Mouse (Mus musculus): ENCODE results near the gene Gpx4. TPM values are rescaled to one million over a fixed set of nuclear protein-coding genes. Genes with fewer than 3 reads are reported as not detected.
A peak's percentile ranks its signal among the peaks of the same experiment; 100 is the strongest.

Gpx4 gene
- total RNA-seq (2021): 100 to 1,000 TPM; 450 to 489 TPM

DNA sequence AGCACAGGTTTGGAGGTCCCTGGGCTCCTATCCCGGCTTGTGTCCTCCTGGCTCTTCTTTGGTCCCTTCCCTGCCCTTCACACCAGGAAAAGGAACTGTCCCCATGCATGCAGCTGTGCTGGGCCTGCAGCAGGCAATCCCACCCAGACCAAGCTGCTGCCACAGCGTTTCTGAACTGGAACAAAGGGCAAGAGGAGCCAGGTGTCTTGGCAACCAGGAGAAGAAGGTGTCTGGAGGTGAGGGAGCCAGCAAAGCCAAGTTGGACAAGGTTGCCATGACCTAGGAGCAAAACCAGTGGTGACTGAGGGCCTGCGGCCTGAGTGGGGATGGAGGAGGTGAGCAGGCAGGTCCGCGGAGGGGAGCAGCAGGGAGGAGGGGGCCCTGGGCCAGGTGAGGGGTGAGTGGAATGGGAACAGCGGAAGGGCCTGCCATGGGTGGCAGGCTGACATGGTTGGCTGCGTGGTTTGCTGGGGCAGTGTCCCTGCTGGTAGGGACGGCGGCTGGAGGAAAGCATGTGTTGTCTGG lies at the start of gene Gpx4:
Gene Gpx4, plus strand, starts transcription at position 126 of the 525 bp plus-strand sequence.
- DNase-seq: no peak

DNA sequence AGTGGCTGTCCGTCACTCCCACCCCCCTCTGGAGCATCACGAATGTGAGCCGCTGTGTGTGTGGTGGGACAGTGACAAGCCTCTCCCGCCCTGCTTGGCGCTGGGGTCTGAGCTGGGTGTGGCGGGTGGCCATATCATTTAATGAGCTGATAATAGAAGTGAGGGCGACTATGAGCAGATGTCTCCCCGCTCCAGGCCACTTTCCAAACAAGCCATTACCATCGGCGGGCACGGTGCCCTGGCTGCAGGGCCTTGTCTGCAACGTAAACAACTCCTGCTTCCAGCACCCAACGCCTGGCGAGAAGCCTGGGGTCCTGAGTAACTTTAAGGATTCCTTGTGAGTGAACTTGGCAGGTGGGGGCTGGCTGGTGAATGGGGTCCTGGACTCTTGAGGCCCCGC lies 49.1 kb upstream of the Gpx4 start:
- DNase-seq: peak; percentile 78

DNA sequence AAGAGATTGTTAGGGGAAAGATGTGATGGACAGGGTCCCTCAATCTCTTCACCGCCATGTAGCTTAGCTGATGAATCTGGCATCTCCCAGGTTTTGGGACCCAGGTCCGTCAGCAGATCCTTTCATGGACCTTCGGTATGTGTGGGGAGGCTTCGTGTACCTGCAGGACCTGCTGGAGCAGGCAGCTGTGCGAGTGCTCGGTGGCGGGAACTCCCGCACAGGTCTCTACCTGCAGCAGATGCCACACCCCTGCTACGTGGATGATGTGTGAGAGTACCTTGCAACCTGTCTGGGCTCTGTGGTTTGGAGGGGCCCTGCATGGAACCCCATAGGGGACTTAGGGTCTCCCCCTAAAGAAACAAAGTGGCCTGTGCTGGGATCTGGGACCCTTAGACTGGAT lies 45.0 kb upstream of the Gpx4 start:
- no peak for DNase-seq

DNA sequence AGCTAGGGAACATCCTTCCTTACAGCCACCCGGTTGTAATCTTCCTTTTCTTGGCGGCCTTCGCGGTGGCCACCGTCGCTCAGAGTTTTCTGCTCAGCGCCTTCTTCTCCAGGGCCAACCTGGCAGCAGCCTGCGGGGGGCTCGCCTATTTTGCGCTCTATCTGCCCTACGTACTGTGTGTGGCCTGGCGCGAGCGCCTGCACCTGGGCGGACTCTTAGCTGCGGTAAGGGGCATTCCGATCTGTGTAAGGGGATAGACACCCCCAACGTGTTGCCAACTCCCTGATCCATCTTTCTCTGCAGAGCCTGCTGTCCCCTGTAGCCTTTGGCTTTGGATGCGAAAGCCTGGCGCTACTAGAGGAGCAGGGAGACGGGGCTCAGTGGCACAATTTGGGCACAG lies 44.1 kb upstream of the Gpx4 start:
- no peak for DNase-seq

DNA sequence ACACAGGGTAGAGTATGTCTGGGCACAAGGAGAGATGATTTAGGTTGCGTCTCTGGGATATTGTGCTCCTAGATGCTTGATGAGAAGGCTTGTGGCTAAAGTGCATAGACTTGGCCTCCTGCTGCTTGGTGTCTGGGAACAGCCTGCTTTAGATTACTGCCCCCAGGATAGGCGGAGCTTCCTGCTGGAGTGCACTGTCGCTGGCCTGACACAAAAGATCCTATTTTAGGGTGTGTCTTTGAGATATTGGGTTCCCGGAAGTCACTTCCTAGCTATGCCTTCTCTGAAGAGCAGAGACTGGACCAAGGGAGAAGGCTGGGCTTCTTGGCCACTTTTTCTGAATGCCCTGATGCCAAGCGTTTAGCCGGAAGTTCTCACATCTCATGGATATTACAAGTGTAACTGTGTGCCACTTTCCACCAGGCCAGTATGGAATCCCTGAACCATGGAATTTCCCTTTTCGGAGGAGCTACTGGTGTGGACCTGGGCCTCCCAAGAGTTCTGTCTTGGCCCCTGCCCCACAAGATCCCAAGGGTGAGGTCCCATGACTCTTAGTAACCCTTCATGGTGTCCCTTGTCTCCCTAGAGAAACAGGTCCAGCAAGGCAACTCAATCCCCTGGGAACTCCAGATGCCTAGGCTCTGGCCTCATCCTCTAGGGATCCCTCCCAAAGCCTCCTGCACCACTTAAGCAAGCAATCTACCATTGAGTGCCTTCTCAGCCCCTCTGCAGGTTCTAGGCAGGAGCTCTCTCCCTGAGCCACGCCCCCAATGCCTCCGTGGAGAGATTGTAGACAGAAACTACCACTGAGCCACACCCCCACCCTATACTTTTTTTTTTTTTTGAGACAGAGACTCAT lies 43.4 kb upstream of the Gpx4 start:
- DNase-seq: no peak

DNA sequence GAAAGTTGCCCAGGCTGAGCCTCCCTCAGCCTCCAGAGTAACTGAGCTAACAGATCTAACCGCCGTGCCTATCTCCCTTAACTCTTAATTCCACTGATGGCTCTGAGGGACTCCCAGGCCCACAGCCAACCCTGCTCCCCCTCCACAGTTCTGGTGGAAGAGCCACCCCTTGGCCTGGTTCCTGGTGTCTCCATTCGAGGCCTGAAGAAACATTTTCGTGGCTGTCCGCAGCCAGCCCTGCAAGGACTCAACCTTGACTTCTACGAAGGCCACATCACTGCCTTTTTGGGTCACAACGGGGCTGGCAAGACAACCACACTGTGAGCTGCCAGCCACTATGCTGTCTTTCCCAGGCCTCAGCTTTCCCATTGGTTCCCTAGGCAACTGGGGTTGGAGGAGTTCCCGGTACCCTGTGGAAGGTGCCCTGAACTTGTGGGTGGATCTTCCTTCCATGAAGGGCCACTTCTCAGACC lies 42.7 kb upstream of the Gpx4 start:
- no peak for DNase-seq

DNA sequence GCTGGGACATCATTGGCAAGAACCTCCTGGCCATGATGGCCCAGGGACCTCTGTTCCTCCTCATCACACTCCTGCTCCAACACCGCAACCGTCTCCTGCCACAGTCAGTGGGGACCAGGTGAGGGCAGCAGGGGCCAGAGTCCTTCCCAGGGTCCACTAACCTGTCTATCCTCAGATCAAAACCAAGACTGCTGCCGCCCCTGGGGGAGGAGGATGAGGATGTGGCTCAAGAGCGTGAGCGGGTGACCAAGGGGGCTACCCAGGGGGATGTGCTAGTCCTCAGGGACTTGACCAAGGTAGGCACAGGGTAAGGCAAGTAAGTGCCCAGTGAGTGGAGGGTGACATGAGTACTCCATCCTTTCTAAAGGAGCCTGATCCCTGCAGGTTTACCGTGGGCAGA lies 35.2 kb upstream of the Gpx4 start:
- DNase-seq: no peak

DNA sequence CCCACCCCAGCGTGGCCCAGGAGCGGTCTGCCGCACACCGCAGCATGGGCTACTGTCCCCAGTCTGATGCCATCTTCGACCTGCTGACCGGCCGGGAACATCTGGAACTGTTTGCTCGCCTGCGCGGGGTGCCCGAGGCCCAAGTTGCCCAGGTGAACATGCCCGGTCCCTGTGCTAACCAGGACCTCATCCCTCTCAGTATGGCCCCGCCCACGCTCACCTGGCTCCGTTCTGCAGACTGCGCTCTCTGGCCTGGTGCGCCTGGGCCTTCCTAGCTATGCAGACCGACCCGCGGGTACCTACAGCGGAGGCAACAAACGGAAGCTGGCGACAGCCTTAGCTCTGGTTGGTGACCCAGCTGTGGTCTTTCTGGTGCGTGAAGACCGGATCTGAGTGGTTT lies 33.4 kb upstream of the Gpx4 start:
- DNase-seq: no peak

DNA sequence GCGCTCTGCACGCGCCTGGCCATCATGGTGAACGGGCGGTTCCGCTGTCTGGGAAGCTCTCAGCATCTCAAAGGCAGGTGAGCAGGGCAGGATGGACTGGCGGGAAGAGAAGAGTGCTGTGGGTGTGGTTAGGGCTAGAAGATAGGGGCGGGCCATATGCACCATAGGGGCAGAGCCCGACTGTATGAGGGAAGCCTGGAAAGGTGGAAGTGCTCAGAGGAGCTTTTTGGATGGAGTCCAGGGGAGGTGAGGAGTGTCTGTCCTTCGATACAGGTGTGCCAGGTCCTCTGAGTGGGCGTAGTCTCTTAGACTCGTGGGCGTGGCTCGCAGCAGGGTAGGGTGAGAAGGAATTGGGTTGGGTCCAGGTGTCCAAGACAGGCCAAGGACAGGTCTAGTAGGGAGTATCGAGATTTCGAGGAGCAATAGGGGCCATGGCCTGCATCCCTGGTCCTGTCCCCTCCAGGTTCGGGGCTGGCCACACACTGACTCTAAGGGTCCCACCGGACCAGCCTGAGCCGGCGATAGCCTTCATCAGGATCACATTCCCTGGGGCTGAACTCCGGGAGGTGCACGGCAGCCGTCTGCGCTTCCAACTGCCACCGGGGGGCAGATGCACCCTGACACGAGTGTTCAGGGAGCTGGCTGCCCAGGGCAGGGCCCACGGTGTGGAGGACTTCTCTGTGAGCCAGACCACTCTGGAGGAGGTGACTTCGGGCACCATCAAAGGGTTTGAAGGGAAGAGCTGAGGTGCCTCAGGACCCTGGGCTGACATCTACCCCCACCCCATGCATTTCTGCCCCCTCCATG lies 32.3 kb upstream of the Gpx4 start:
- DNase-seq: no peak

DNA sequence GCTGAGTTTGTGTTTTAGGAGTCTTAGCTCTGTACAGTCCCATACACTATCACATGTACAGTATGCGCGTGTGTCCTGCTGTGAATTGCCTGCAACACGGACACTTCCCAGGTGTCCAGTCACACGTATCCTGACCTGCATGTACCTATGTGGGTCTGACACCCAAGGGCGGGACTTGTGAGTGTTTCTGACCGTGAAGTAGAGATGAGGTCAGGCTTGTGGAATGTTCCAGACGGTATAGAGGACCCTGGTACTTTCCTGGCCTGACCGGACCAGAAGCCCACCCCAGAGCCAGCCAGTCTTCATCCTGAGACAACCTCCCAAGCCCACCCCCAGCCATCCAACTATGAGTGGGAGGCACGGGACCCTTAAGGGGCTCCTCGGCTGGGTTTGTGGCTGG lies 31.4 kb upstream of the Gpx4 start:
- no peak for DNase-seq

DNA sequence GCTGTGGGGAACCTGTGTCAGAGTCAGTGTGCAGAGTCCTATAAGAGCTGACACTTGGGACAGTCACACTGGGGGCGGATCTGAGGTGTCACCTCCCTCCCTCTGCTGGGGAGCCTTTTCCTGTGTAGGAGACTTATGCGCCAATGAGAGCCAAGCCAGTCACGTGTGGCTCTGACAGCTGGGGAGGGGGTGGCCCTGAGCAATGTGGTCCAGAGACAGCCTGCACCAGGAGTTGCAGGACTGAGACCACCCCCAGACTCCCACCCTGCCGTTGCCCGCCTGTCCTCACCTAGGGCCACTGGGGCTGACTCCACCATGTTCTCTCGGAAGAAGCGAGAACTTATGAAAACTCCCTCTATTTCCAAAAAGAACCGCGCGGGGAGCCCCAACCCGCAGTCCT lies 30.5 kb upstream of the Gpx4 start, which contains the start of gene Arhgap45:
Gene Arhgap45, plus strand, starts transcription at position 143 of the 400 bp plus-strand sequence.
- DNase-seq: no peak

DNA sequence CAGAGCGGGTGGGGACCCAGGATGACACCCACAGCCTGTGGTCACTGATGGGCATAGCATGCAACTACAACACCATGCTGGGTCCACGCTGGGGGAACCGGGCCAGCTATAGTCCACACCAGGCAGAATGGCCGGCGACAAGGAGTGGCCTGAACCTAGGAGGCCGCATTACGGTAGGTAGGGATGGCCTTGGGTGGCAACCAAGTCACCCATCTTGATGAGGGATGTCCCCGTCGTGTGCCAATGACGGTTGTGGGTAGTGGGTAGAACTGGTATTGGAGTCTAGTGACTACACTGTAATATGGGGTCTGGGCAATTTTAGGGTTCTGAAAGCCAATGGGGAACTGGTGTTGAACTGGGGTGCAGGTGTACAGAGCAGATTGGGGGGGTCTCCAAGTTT lies 30.0 kb upstream of the Gpx4 start:
- no peak for DNase-seq

DNA sequence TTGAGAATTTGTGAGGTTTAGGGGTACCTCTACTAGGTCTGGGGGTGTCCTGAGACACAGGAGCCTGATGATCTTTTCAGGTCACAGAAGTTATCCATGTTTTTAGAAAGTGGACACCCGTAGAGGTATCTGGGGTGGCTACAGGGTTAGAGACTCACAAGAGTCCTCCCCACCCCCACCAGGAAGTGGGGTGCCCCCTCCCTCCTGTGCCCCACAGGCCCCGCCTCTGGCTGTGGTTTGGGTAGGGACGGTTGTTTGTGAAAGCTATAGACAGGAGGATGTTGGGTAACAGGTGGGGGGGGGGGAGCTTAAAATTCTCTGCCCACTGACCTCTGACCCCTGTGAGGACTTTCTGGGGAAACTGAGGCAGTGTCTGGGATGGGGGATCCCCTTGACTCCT lies 29.6 kb upstream of the Gpx4 start:
- DNase-seq: no peak

DNA sequence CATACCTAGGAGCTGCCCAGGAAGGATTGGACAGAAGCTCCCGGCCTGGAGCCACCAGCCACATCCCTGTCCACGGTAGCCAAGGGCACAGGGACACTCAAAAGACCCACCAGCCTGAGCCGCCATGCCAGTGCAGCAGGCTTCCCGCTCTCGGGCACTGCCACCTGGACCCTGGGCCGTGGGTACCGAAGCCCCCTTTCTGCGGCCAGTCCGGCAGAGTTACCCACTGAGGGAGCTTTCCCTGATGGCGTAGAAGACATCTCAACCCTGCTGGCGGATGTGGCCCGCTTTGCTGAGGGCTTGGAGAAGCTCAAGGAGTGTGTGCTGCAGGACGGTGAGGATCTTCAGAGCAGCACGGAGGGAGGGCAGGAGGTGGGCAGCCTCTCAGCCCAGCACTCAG lies 29.2 kb upstream of the Gpx4 start:
- no peak for DNase-seq

DNA sequence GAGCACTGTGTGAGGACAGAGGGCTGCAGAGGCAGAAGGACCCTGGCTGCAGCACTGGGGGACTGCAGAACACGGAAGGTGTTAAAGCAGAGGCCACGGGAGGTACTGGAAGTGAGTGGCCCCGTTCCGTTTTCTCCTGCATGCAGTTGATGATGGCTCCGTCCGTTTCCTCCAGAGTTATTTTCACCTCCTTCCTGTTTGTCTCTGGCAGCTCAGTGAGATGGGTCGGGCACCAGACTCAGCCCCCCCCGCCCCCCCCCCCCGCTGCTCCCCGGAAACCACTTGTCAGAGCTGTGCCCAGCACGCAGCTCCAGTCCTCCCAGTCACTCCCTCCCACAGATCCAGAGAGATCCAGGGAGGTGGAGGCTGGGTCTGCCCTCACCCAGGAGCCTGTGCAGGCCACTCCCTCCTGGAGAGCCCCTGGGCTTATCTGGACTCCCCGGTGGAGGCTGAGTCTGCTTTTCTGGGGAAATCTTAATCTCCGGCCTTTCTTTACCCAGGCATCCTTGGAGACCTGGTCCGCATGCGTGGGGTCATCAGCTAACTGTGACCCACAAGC lies 28.1 kb upstream of the Gpx4 start:
- DNase-seq: peak; percentile 44

DNA sequence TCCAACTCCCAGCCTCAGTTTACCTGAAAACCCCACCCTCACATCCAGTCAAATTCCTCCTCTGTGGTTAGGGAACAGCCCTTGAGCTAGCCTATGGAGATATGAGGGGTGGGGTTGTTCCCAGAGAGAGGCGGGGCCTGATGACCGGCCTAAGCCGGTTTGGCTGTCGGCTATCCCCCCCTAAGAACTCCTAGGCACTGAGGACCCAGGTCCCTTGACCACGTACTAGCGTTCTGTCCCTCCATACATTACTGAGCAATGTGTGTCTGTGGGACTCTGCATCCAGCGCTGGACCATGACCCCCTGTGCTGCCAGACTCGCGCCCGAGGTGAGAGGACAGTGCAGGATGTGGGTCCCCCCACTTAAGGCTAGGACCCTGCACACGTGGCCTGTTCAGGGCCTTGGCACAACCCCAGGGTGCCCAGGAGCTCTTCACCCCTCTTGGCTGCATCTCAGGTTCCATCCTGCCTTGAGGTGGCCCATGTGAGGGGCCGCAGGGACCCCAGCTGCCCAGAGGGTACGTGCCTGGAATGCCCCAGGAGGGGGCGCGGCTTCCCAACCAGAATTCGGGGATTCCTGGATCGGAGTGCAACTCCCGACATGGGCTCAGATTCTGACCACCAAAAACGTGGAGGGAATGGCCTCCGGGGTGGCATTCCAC lies 27.4 kb upstream of the Gpx4 start:
- DNase-seq: no peak

DNA sequence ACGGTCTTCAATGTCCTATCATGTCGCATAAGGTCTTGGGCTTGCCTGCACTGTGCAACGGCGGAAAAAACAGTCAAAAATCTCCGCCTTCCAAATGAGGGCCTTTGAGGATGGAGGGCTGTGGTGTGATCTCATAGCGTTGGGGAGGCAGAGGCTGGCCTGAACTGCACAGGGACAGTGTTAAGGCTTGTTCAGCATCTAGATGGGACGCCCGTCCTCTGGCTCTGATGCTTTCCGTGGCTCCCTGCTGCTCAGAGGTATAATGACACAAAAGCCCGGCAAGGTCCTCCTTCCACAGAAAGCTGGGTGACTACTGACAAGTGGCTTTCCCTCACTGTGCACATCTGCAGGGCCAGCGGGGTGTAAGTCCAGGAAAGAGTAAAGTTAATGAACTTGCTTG lies 26.8 kb upstream of the Gpx4 start:
- DNase-seq: no peak

DNA sequence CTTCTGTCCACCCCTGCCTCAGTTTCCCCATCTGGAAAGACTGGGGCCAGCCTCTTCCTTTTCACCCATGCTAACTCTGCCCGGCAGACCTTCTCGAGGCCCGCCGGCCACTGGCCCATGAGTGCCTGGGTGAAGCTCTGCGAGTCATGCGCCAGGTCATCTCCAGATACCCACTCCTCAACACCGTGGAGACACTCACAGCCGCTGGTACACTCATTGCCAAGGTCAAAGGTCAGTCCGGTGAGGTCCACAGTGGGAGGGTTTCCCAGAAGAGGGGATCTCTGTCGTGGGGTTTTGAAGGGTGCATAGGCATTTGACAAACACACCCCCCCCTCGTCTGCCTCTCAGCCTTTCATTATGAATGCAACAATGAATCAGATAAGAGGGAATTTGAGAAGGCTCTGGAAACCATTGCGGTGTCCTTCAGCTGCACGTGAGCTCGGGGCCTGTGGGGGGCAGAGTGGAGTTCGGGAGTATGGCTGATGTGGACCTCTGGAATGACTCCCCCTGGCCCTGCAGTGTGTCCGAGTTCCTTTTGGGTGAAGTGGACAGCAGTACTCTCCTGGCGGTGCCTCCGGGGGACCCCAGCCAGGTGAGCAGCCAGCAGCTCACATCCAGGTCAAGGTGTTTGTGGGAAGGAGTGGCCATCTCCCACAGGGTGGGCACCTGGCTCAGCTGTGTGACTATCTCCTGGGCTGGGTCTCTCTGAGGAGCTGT lies 26.2 kb upstream of the Gpx4 start:
- DNase-seq: no peak

DNA sequence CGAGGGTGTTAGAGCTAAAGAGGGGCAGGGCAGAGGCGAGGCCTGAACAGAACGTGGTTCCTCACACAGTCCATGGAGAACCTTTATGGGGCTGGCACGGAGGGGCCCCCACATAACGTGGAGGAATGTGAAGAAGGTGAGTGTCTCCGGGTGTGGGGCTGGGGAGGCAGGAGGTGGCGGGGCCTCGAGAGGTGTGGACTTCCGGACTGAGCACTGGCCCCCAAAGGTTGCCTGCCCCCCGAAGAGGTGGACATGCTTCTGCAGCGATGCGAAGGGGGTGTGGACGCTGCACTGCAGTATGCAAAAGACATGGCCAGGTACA lies 25.7 kb upstream of the Gpx4 start:
- no peak for DNase-seq

DNA sequence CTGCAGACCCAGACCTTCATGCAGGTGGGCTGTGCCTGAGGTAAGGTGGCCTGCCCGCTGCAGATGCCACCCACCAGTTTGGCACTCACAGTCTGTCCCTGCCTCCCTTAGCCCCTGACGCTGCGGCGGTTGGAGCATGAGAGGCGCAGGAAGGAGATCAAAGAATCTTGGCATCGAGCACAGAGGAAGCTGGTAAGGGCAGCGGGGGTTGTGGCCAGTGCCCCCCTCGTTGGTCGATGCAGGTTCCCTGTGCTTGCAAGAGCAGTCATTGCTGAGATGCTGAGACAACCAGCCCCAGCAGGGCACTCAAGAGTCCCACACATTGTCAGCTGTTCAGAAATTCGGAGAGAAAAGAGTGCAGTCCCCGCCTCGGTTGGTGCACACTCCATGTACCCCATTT lies 24.8 kb upstream of the Gpx4 start:
- DNase-seq: no peak

DNA sequence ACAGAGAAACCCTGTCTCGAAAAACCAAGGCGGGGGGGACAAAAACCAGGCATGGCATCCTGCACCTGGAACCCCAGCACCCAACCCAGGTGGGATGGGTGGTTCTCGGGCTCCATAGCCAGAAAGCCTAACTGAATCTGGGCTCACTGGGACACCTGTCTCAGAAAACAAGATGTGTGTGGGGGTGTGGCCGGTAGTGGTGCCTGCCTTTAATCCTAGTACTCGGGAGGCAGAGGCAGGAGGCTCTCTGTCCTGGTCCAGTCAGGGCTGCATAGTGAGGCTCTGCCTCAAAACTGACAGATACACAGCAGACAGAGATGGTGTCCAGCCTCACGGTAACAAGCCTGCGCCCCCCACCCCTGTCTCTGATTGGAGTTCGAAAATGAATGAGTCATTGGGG lies 24.2 kb upstream of the Gpx4 start:
- no peak for DNase-seq

DNA sequence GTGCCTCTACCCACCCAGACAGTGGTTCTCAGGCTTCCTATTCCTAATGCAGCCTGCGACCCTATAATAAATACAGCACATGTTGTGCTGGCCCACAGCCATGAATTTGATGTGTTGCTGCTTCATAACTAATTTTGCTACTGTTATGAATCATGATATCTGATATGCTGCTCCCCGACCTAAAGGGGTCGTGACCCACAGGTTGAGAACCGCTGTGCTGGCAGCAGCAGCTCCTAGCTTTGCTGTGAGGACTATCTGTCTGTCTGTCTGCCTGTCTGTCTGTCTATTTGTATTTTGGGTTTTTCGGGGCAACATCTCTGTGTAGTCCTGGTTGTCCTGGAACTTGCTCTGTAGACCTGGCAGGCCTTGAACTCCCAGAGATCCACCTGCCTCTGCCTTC lies 23.2 kb upstream of the Gpx4 start:
- DNase-seq: no peak

Measured in heart, postnatal 4 days (tissue).